Mouse (Mus musculus) stomach, postnatal 0 days (tissue): ENCODE data around the gene Plscr3.

Experiments used
- CTCF ChIP-seq: IDR thresholded peaks from 2 replicates; pipeline ENCODE4 v1.5.1; 2016; ENCODE audit warnings: antibody characterized with exemption, low read depth, mild to moderate bottlenecking, moderate library complexity
- EP300 ChIP-seq: optimal IDR thresholded peaks from 2 replicates; pipeline ENCODE3; 2016; ENCODE audit warnings: antibody characterized with exemption

DNA sequence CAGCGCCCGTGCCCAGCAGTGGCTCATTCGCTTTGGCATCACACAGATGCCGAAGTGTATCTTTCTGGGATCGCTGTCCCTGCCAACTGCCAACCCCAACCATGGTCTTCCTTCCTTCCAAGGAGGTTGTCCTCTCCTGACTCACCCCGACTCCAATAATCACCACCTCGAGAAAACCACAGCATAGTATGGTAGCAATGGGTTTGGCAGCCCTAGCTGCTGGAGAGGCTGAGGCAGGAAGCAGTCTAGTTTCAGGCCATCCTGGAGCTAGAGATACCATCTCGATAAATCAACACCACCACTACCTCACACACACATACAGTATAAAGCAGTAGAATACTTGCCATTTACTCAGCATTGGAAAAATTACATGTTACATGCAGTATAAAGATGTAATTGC is 27.3 kb upstream of the Plscr3 start:
- TF ChIP-seq CTCF (no peak), EP300 (no peak)
